Mouse (Mus musculus) kidney, embryonic 16.5 days (tissue): ENCODE measurements around the gene Glmp. TPM values are rescaled to one million over a fixed set of nuclear protein-coding genes. Genes with fewer than 3 reads are reported as not detected.
"Not testable (repeated sequence)": the region's sequence is repeated elsewhere in the genome, so short reads cannot be mapped to it uniquely, and the experiment has no call there.

Experiments
- ATAC-seq: fragments of 200-750 bp; cut with Nextera tagmentation; 2 replicates; pipeline ENCODE4 v1.8.0; 2017; ENCODE audit warnings: moderate TSS enrichment; ENCODE audit not compliant: low FRiP score, low TSS enrichment
- H3K27ac ChIP-seq: fragments of 300-500 bp; sonication (generic); 2 replicates; pipeline ENCODE4 v1.5.1; 2014; ENCODE audit warnings: low read length
- H3K27me3 ChIP-seq: fragments of 300-500 bp; sonication (generic); 2 replicates; pipeline ENCODE4 v1.6.1; 2014; ENCODE audit warnings: low read length, control low read depth, mixed read lengths; ENCODE audit not compliant: insufficient read depth
- H3K36me3 ChIP-seq: fragments of 300-500 bp; sonication (generic); 2 replicates; pipeline ENCODE4 v1.6.1; 2014; ENCODE audit warnings: low read length, control low read depth, mixed read lengths; ENCODE audit not compliant: insufficient read depth
- H3K4me1 ChIP-seq: fragments of 300-500 bp; sonication (generic); 2 replicates; pipeline ENCODE4 v1.6.1; 2014; ENCODE audit warnings: low read length, control low read depth, mixed read lengths; ENCODE audit not compliant: insufficient read depth
- H3K4me2 ChIP-seq: fragments of 300-500 bp; sonication (generic); replicated peaks from 2 replicates; pipeline ENCODE4 v1.6.1; 2014; ENCODE audit warnings: low read depth, low read length
- H3K4me3 ChIP-seq: fragments of 300-500 bp; sonication (generic); 2 replicates; pipeline ENCODE4 v1.5.1; 2014; ENCODE audit warnings: mild to moderate bottlenecking, low read length
- H3K9ac ChIP-seq: fragments of 300-500 bp; sonication (generic); replicated peaks from 2 replicates; pipeline ENCODE4 v1.6.1; 2014; ENCODE audit warnings: low read length
- H3K9me3 ChIP-seq: fragments of 300-500 bp; sonication (generic); 2 replicates; pipeline ENCODE4 v1.6.1; 2016; ENCODE audit warnings: low read length, control low read depth
- WGBS: fragments of 180-500 bp; shearing (Covaris S2); extraction: QIAGEN DNeasy Blood & Tissue Kit; methylation state at CpG from one replicate; pipeline ENCODE4 v1.1.7; 2014; 5-methylcytosine and 5-hydroxymethylcytosine counted together
- polyA plus RNA-seq: library from polyadenylated mRNA; unstranded; fragments of >200 nt; fragmentation: Nextera tagmentation; extraction: Ambion mirVana; gene quantifications from 2 replicates; pipeline ENCODE4 v1.2.1, GENCODE M21; 2015

Gene Glmp
- polyA plus RNA-seq, 1 experiment from 2014 or later = 278 TPM

DNA sequence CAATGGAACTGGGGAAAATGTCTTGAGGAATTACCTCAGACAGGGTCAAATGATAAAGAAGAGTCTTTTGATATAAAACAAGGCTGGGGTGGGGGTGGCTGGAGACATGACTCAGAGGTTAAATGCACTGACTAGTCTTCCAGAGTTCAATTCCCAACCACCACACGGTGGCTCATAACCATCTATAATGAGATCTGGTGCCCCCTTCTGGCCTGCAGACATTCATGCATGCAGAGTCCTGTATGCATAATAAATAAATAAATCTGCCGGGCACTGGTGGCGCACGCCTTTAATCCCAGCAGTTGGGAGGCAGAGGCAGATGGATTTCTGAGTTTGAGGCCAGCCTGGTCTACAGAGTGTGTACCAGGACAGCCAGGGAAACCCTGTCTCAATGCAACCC, 32.9 kb upstream of the Glmp start:
- 66% methylated on average over 4 of the region's 4 CpGs for WGBS
- no peak for ATAC-seq

DNA sequence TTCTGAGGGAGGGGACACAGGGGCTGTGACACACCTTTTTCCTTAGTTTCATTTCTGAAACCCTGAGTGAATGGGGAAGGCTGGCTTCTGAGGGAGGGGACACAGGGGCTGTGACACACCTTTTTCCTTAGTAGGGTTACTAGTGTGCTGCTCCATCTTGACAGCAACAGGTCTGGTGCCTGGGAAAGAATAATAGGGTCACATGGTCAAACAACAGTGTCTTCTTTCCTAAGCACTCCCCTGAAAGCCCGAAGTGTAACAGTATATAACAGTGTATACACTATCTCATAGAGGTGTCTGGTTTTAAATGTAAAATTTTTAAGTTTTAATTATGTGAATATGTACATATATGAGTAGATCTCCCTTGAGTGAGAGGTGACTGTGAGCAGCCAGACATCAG, 29.6 kb upstream of the Glmp start:
- not testable (repeated sequence) for H3K27me3 ChIP-seq, ATAC-seq, H3K4me3 ChIP-seq, H3K36me3 ChIP-seq, H3K9me3 ChIP-seq, H3K27ac ChIP-seq
- H3K4me2 ChIP-seq = peak overlapping the region; percentile 74
- H3K4me1 ChIP-seq = peaks cover 18% of the 10 kb centered on the region
- peak overlapping the region; percentile 80 for H3K9ac ChIP-seq
- 30% methylated on average over 1 of the region's 1 CpGs for WGBS

More for the DNA sequence above, 32.9 kb upstream of the Glmp start:
- Histone ChIP-seq H3K27me3 (no peaks in the 10 kb centered on the region), H3K4me1 (peaks cover 4% of the 10 kb centered on the region; the same call in 1 of the 2 replicates), H3K4me3 (no peak overlapping the region), H3K9me3 (no peaks in the 10 kb centered on the region), H3K36me3 (no peaks in the 10 kb centered on the region), H3K27ac (no peak overlapping the region), H3K9ac (no peak overlapping the region), H3K4me2 (no peak overlapping the region)

DNA sequence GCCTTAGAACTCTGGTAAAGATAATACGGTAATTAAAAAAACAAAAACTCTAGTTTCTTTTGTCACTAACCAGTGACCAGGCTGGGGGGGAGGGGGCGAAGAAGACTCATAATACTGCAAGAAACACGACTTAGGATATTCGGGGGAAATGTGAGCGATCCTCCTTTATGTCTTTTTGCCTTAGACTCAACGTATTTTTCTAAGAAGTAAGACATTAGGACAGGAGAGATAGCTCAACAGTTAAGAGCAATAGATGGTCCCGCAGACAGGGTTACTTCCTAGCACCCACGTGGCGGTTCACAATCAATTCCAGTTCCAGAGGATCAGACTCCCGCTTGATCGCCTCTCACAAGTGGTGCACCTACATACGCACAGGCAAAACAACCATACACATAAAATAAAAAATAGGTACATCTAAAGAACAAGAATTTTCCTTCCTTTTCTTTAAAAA, 28.7 kb upstream of the Glmp start:
- Histone ChIP-seq H3K27me3 (no peaks in the 10 kb centered on the region), H3K4me3 (peak overlapping the region; percentile 97), H3K9me3 (no peaks in the 10 kb centered on the region), H3K9ac (peak overlapping the region; percentile 80), H3K4me2 (peak overlapping the region; percentile 74), H3K4me1 (peaks cover 18% of the 10 kb centered on the region), H3K27ac (peak overlapping the region; percentile 96), H3K36me3 (peaks cover 17% of the 10 kb centered on the region)
- WGBS = 1% methylated on average over 12 of the region's 12 CpGs
- peak; percentile 32; the same call in 1 of the 2 replicates for ATAC-seq

DNA sequence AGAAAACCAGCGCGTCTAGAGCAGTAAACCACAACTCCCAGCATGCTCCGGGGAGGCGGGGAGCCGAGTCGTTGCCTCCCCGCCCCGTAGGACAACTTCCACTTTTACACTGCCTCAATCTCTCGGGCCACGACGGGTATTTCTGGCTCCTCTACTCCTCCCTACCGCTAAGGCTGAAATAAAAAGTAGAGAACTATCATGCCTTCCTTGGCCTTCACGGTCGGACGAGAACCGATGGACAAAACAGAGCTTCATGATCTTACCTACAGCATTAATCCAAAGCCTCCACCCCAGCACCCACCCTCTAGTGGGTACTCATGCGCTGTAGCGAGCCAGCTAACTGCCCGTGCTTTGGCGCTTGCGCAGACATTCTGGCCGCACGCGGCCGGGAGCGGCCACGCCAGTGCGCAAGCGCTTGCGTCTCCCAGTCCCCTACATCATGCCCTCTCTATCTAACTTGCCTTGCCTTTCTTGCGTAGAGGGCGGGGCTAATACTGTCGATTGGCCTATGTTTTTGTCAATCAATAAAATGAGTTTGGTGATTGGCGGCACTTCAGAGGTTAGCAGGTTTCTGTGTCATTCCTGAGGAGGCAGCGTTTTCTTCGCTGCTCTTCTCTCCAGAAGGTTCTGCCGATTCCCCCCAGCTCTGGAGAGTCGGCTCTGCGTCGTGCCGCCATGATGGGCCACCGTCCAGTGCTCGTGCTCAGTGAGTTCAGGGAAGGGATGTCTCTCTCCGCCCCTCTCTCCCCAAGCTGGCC, 28.1 kb upstream of the Glmp start, which contains the start of the genes Tsacc and Cct3:
TSS of gene Tsacc (minus strand) at position 439 of the 758 bp plus-strand sequence.
TSS of gene Cct3 (plus strand) at position 556 of the 758 bp plus-strand sequence.
- H3K4me1 ChIP-seq = peaks cover 18% of the 10 kb centered on the region
- H3K9me3 ChIP-seq = no peaks in the 10 kb centered on the region
- H3K36me3 ChIP-seq = peaks cover 23% of the 10 kb centered on the region
- H3K27me3 ChIP-seq = no peaks in the 10 kb centered on the region
- ATAC-seq = peak; percentile 99
- H3K27ac ChIP-seq = peak within 1 kb of the TSS; percentile 96
- H3K9ac ChIP-seq = peak within 1 kb of the TSS; percentile 97
- WGBS = under 1% methylated on average over 44 of the region's 44 CpGs
- peak within 1 kb of the TSS; percentile 74 for H3K4me2 ChIP-seq
- H3K4me3 ChIP-seq = peak within 1 kb of the TSS; percentile 97

DNA sequence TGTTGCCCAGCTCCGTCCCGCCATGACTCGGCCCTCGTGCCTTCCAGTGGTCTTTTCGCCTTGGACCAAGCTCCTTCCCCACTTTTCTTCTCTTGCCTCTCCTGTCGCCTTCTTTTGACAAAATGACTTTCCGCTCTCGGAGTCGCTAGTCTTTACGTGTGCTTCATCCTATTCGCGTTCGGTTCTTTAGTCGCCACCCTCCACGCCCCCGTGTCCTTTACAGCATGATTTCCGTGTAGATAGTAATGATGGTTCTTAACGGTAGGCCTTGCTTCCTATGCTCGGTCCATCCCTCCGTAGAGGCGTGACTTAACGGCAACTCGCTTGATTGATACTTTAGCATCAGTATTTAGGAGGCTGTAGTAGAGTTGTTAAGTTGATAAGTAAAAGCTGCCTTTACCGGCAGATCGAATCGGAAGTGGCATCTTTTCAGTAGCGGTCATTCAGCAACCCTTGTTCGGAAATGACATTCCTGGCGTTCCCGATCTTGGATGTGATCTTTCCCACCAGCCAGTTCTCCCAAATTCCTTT, 27.4 kb upstream of the Glmp start:
- Histone ChIP-seq H3K36me3 (peaks cover 29% of the 10 kb centered on the region), H3K4me3 (peak overlapping the region; percentile 97), H3K27ac (peak overlapping the region; percentile 95), H3K9ac (peak overlapping the region; percentile 97), H3K4me2 (peak overlapping the region; percentile 74), H3K9me3 (no peaks in the 10 kb centered on the region), H3K4me1 (peaks cover 18% of the 10 kb centered on the region), H3K27me3 (no peaks in the 10 kb centered on the region)
- no peak for ATAC-seq
- under 1% methylated on average over 30 of the region's 30 CpGs for WGBS

DNA sequence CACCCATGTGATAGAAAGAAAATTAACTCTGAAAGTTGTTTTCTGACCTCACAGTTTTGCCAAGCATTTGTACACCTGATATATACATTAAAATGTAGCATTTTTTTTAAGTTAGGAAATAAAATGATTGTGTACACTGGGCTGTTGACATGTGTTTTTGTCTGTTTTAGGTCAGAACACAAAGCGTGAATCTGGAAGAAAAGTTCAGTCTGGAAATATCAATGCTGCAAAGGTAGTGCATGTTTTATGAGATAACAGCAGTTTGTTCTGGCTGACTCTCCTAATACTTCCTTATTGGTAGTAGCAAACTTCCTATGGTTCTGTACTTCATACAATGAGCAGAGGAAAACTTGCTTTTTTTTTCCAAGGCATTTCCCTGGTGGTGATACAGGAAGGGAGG, 25.7 kb upstream of the Glmp start:
- peaks cover 45% of the 10 kb centered on the region for H3K36me3 ChIP-seq
- no peak overlapping the region for H3K4me3 ChIP-seq
- WGBS = 87% methylated on average over 1 of the region's 1 CpGs
- H3K4me2 ChIP-seq = no peak overlapping the region
- H3K9ac ChIP-seq = no peak overlapping the region
- no peak overlapping the region for H3K27ac ChIP-seq
- peaks cover 18% of the 10 kb centered on the region for H3K4me1 ChIP-seq
- H3K27me3 ChIP-seq = no peaks in the 10 kb centered on the region
- H3K9me3 ChIP-seq = no peaks in the 10 kb centered on the region
- ATAC-seq = no peak

DNA sequence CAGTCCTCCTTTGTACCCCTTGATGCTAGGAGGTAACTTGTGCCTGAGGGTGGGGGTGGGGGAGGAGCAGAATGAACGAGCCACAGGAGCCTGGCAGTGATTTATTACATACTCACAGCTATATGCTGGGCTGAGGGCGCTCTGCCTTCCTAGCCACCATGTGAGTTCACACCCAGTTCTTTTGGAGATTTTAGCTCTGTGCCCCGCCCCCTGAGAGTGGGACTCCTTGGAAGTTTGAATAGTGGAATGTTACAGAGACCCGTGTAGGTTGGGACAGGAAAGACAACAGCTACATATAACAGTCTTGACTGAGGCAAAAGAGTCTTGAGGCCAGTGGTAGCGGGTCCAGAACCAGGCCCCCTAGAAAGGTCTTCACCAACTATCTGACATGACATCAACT, 4.1 kb downstream of the Glmp start:
- H3K27ac ChIP-seq = no peak overlapping the region
- H3K36me3 ChIP-seq = peaks cover 8% of the 10 kb centered on the region; the same call in 1 of the 2 replicates
- no peak for ATAC-seq
- H3K9me3 ChIP-seq = no peaks in the 10 kb centered on the region
- H3K4me2 ChIP-seq = no peak overlapping the region
- 50% methylated on average over 5 of the region's 5 CpGs for WGBS
- H3K9ac ChIP-seq = no peak overlapping the region
- no peaks in the 10 kb centered on the region for H3K27me3 ChIP-seq
- peaks cover 16% of the 10 kb centered on the region for H3K4me1 ChIP-seq
- H3K4me3 ChIP-seq = no peak overlapping the region

DNA sequence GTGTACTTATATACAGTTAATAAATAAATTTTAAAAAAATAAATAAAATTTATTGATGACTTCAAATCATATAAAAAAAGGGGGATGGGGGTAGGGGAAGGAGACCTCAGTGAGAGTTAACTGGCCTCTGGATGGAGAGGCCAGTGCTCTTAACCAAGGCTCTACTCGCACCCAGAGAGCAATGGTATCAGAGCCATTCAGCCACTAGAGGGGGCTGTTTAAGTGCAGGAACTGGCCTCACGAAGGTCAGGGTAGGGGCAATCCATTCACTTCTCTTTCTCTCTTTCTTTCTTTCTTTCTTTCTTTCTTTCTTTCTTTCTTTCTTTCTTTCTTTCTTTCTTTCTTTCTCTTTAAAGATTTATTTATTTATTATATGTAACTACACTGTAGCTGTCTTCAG, 6.5 kb downstream of the Glmp start:
- H3K27me3 ChIP-seq = no peaks in the 10 kb centered on the region

DNA sequence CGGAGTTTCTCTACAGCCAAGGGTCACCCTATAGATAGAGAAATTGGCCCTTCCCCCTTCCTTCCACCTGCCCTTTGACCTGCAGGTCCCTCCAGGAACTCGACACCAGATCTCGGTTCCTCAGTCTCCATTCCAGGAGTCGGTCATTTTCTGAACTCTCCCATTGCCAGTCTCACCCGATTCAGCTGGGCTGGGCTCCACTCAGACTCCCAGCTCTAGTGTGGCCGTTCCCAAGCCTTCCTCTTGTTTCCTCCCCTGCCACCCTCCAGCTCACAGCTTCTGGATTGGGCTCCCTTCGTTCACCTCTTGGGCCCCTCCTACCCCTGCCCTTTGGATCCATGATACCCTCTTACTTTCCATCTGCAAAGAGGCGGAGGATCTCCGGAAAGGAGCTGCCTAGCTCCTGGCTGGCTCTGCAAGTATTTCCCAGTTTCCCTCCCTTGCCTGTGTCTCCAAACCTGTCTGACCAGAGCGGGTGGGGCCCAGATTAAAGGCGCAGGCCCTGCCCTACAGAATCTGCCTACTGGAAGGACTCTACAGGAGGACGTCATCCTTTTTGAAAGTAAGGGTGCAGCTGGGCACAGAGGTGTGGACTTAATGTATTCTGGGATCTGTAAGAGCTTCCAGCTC, 9.3 kb downstream of the Glmp start:
- WGBS = 40% methylated on average over 12 of the region's 12 CpGs
- ATAC-seq = no peak
- H3K27ac ChIP-seq = peak overlapping the region; percentile 52; the same call in 1 of the 2 replicates

More for the DNA sequence above, 6.5 kb downstream of the Glmp start:
- Histone ChIP-seq H3K36me3 (peaks cover 8% of the 10 kb centered on the region; the same call in 1 of the 2 replicates), H3K9ac (no peak overlapping the region), H3K4me3 (no peak overlapping the region), H3K4me2 (no peak overlapping the region), H3K27ac (no peak overlapping the region), H3K4me1 (peaks cover 13% of the 10 kb centered on the region), H3K9me3 (no peaks in the 10 kb centered on the region)
- no peak for ATAC-seq
- WGBS = 42% methylated on average over 2 of the region's 2 CpGs

More for the DNA sequence above, 9.3 kb downstream of the Glmp start:
- Histone ChIP-seq H3K4me2 (peak overlapping the region; percentile 69), H3K36me3 (no peaks in the 10 kb centered on the region), H3K27me3 (no peaks in the 10 kb centered on the region), H3K4me3 (peak overlapping the region; percentile 27), H3K9me3 (no peaks in the 10 kb centered on the region), H3K4me1 (peaks cover 28% of the 10 kb centered on the region), H3K9ac (peak overlapping the region; percentile 60)
